Mouse (Mus musculus) frontal cortex, postnatal 25 days (tissue): ENCODE measurements at regions not wholly inside any gene's neighbourhood (a gene's known extent, or its start where the extent isn't known, plus 50 kb on each side); places are given as distances from the start of the nearest gene placed in this dataset.

ENCODE experiments used
- DNase-seq, 2 experiments: peaks; one replicate each; pipeline ENCODE4 v3.0.0; 2022; ENCODE audit warnings: low spot score in 2 of 2

GRCm38 (mm10) chr16:86544121-86544520 lies 642.5 kb upstream of the Adamts5 start:
- DNase-seq = no peak

- no peak for DNase-seq
Measured at GRCm38 (mm10) chr16:86536479-86536878, 634.9 kb upstream of the Adamts5 start.

GRCm38 (mm10) chr16:86524135-86524534 lies 622.5 kb upstream of the Adamts5 start:
- DNase-seq = no peak

GRCm38 (mm10) chr16:86516935-86517334 lies 615.3 kb upstream of the Adamts5 start:
- no peak for DNase-seq

GRCm38 (mm10) chr16:86516144-86516543 lies 614.5 kb upstream of the Adamts5 start:
- no peak for DNase-seq

GRCm38 (mm10) chr16:86501074-86501952 lies 599.7 kb upstream of the Adamts5 start:
- no peak for DNase-seq

GRCm38 (mm10) chr16:86475145-86475544 lies 573.5 kb upstream of the Adamts5 start:
- no peak for DNase-seq

GRCm38 (mm10) chr16:86473059-86473740 lies 571.6 kb upstream of the Adamts5 start:
- DNase-seq = no peak

GRCm38 (mm10) chr16:86461073-86461472 lies 559.4 kb upstream of the Adamts5 start:
- no peak for DNase-seq

GRCm38 (mm10) chr16:86456649-86457048 lies 555.0 kb upstream of the Adamts5 start:
- DNase-seq = no peak

- no peak for DNase-seq
Measured at GRCm38 (mm10) chr16:86454810-86455209, 553.2 kb upstream of the Adamts5 start.

GRCm38 (mm10) chr16:86454031-86454430 lies 552.4 kb upstream of the Adamts5 start:
- DNase-seq = no peak

GRCm38 (mm10) chr16:86448478-86449160 lies 547.0 kb upstream of the Adamts5 start:
- no peak for DNase-seq

- DNase-seq = peak; percentile 44 to 66
Measured at GRCm38 (mm10) chr16:86419458-86419857, 517.8 kb upstream of the Adamts5 start.

GRCm38 (mm10) chr16:86404309-86404708 lies 502.7 kb upstream of the Adamts5 start:
- DNase-seq = no peak

- DNase-seq = no peak
Measured at GRCm38 (mm10) chr16:86401381-86401780, 499.8 kb upstream of the Adamts5 start.

GRCm38 (mm10) chr16:86399288-86399687 lies 497.7 kb upstream of the Adamts5 start:
- DNase-seq = no peak

GRCm38 (mm10) chr16:86397521-86397920 lies 495.9 kb upstream of the Adamts5 start:
- no peak for DNase-seq

- DNase-seq = no peak
Measured at GRCm38 (mm10) chr16:86389063-86389723, 487.6 kb upstream of the Adamts5 start.

GRCm38 (mm10) chr16:86388128-86388527 lies 486.5 kb upstream of the Adamts5 start:
- no peak for DNase-seq

- no peak for DNase-seq
Measured at GRCm38 (mm10) chr16:86377991-86378390, 476.4 kb upstream of the Adamts5 start.

GRCm38 (mm10) chr16:86371652-86372051 lies 470.0 kb upstream of the Adamts5 start:
- DNase-seq = no peak
